Mouse (Mus musculus): ENCODE measurements around the gene Tceal6.
A peak's percentile ranks its signal among the peaks of the same experiment; 100 is the strongest.
"Not testable (repeated sequence)": the region's sequence is repeated elsewhere in the genome, so short reads cannot be mapped to it uniquely, and the experiment has no call there.

The Tceal6 gene

GRCm38 (mm10) chrX:135210436-135211221, at the start of gene Tceal6:
Gene Tceal6, minus strand, starts transcription at chrX:135210687.
- peak; percentile 13 to 32 for DNase-seq (ENCODE audit: low spot score in 2 of 2)

DNA sequence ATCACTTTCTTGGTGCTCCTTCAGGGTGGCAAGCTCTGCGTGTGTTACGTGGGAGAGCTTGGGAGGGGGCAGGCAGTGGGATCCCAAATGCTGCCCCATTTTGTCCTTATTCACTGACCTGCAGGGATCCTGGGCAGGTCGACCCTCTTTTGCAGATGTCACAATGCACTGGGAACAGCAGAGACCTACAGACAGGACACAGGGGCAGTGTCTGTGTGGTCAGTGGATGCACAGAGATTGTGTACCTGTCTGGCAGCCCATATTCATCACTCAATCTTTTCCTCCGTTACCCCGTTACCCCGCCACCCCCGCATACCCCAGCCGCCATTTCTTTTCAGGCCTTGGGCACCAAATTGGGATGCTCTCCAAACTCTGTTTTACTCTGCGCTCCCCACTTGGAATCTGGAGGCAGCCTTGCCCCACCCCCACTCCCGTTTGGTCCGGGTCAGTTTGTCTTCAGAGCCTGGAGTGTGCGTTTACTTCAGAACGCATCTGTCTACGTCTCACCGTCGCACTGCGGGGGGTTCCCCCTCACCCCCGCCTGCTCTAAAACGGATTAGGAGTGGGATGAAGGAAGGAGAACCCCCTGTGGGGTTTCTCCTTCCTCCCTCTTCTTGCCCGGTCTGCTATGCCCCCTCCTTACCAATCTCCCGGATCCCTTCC, 583 bp downstream of the Tceal6 start:
- peak in 1 of 2 experiments; percentile 7 for DNase-seq (ENCODE audit: low spot score in 2 of 2)

DNA sequence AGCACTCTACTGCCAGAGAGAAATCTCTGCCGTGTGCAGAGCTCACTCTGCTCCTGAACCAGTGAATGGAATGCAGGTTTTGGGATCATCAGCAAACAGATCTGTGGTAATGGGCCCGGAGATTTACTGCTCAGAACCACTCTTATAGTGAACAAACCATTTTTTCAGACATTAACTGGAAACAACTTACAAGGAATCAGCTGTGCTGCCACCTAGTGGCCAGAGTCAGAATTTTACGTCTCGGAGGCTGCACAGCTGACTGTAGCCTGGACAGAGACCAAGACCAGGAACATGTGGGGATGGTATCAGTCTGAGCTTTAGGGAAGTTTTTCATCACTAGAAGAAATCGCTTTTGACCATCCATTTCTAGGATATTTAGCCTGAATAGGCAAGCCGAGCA, 20.6 kb downstream of the Tceal6 start:
- not testable (repeated sequence) for DNase-seq (ENCODE audit: low spot score in 2 of 2)

GRCm38 (mm10) chrX:135188661-135189060, 21.8 kb downstream of the Tceal6 start:
- DNase-seq (ENCODE audit: low spot score in 2 of 2) = not testable (repeated sequence)

DNA sequence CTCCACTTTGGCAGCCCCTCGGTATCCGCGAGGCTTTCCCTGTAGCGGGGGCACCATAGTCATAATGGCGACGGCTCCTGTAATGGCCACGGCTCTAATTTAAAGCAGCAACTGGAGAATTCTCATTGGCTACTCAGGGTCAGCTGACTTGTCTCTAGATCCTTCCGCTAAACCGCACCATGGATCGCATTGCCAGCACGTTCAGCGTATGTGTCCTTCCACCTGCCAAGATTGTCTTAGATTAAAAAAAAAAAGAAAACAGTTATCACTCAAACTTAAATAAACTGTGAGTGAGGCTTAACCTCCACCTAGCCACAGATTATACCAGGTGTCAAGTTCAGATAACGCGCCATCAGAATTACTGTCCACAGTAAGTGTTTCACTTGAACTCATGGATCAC, 33.0 kb downstream of the Tceal6 start, which contains the start of gene Gm15023:
Gene Gm15023, minus strand, starts transcription at position 101 of the 400 bp plus-strand sequence.
- not testable (repeated sequence) for DNase-seq (ENCODE audit: low spot score in 2 of 2)

All from left cerebral cortex, adult 9 months (tissue).